Mouse (Mus musculus) small intestine, adult 2 months (tissue): ENCODE results near the gene Tom1l2.

ENCODE experiments used
- CTCF ChIP-seq: fragments of 200-500 bp; IDR thresholded peaks from 2 replicates; pipeline ENCODE4 v1.5.1; 2012; ENCODE audit warnings: low read depth, mild to moderate bottlenecking, control low read depth, inconsistent platforms, low read length, moderate library complexity, mixed read lengths; ENCODE audit not compliant: insufficient replicate concordance, insufficient read length; ENCODE audit errors: extremely low read depth
- POLR2A ChIP-seq: fragments of 200-500 bp; IDR thresholded peaks from 2 replicates; pipeline ENCODE4 v1.6.1; 2012; ENCODE audit warnings: low read depth, mild to moderate bottlenecking, control low read depth, inconsistent platforms, low read length, moderate library complexity

GRCm38 (mm10) chr11:60297772-60298171 is 54.9 kb downstream of the Tom1l2 start:
- no peak for TF ChIP-seq CTCF
- TF ChIP-seq POLR2A, result no peak
